Mouse (Mus musculus) neural tube, embryonic 13.5 days (tissue): ENCODE measurements at regions not wholly inside any gene's neighbourhood (a gene's known extent, or its start where the extent isn't known, plus 50 kb on each side); places are given as distances from the start of the nearest gene placed in this dataset.

Source experiments
- ATAC-seq: fragments of 200-750 bp; cut with Nextera tagmentation; 2 replicates; pipeline ENCODE4 v1.8.0; 2017; ENCODE audit warnings: low read depth, mild to moderate bottlenecking, moderate TSS enrichment, moderate library complexity
- H3K27ac ChIP-seq: fragments of 300-500 bp; sonication (generic); replicated peaks from 2 replicates; pipeline ENCODE4 v1.5.1; 2015; ENCODE audit warnings: moderate library complexity, mild to moderate bottlenecking, inconsistent platforms
- H3K27me3 ChIP-seq: fragments of 300-500 bp; sonication (generic); 2 replicates; pipeline ENCODE4 v1.6.1; 2015; ENCODE audit warnings: mild to moderate bottlenecking, inconsistent platforms
- H3K36me3 ChIP-seq: fragments of 300-500 bp; sonication (generic); 2 replicates; pipeline ENCODE4 v1.6.1; 2015; ENCODE audit warnings: mild to moderate bottlenecking, inconsistent platforms
- H3K4me1 ChIP-seq: fragments of 300-500 bp; sonication (generic); replicated peaks from 2 replicates; pipeline ENCODE4 v1.6.1; 2015; ENCODE audit warnings: inconsistent platforms
- H3K4me2 ChIP-seq: fragments of 300-500 bp; sonication (generic); 2 replicates; pipeline ENCODE4 v1.6.1; 2015; ENCODE audit warnings: inconsistent platforms, mild to moderate bottlenecking, moderate library complexity
- H3K4me3 ChIP-seq: fragments of 300-500 bp; sonication (generic); 2 replicates; pipeline ENCODE4 v1.5.1; 2015; ENCODE audit warnings: mild to moderate bottlenecking, inconsistent platforms
- H3K9ac ChIP-seq: fragments of 300-500 bp; sonication (generic); 2 replicates; pipeline ENCODE4 v1.6.1; 2015; ENCODE audit warnings: moderate library complexity, mild to moderate bottlenecking, inconsistent platforms
- H3K9me3 ChIP-seq: fragments of 300-500 bp; sonication (generic); 2 replicates; pipeline ENCODE4 v1.6.1; 2016; ENCODE audit warnings: inconsistent platforms
- WGBS: fragments of 180-500 bp; shearing (Covaris S2); methylation state at CpG from one replicate; pipeline ENCODE4 v1.1.7; 2015; 5-methylcytosine and 5-hydroxymethylcytosine counted together

GRCm38 (mm10) chr2:174936665-174937064 lies 73.4 kb upstream of the Gm14444 start:
- Histone ChIP-seq H3K36me3 (no peaks in the 10 kb centered on the region), H3K4me3 (no peak overlapping the region), H3K9me3 (no peaks in the 10 kb centered on the region), H3K27ac (no peak overlapping the region), H3K4me1 (no peaks in the 10 kb centered on the region), H3K4me2 (no peak overlapping the region), H3K27me3 (no peaks in the 10 kb centered on the region), H3K9ac (no peak overlapping the region)
- ATAC-seq: no peak
- WGBS: 37% methylated on average over 5 of the region's 5 CpGs

- H3K4me1 ChIP-seq: no peaks in the 10 kb centered on the region
- 85% methylated on average over 4 of the region's 4 CpGs for WGBS
- no peak for ATAC-seq
- H3K4me3 ChIP-seq: no peak overlapping the region
- no peak overlapping the region for H3K27ac ChIP-seq
- H3K4me2 ChIP-seq: no peak overlapping the region
- H3K9ac ChIP-seq: no peak overlapping the region
- no peaks in the 10 kb centered on the region for H3K9me3 ChIP-seq
- no peaks in the 10 kb centered on the region for H3K36me3 ChIP-seq
- no peaks in the 10 kb centered on the region for H3K27me3 ChIP-seq
These were observed 72.1 kb upstream of the Gm14444 start for GRCm38 (mm10) chr2:174937930-174938329.

- H3K9ac ChIP-seq: no peak overlapping the region
- no peak overlapping the region for H3K27ac ChIP-seq
- H3K4me3 ChIP-seq: no peak overlapping the region
- H3K36me3 ChIP-seq: no peaks in the 10 kb centered on the region
- H3K27me3 ChIP-seq: no peaks in the 10 kb centered on the region
- WGBS: 91% methylated on average over 4 of the region's 4 CpGs
- no peaks in the 10 kb centered on the region for H3K4me1 ChIP-seq
- H3K4me2 ChIP-seq: no peak overlapping the region
- H3K9me3 ChIP-seq: no peaks in the 10 kb centered on the region
- no peak for ATAC-seq
These were observed 67.8 kb upstream of the Gm14444 start for GRCm38 (mm10) chr2:174942221-174942620.

GRCm38 (mm10) chr2:174948106-174948505 lies 61.9 kb upstream of the Gm14444 start:
- WGBS: 91% methylated on average over 8 of the region's 8 CpGs
- no peak overlapping the region for H3K4me2 ChIP-seq
- no peak for ATAC-seq
- no peak overlapping the region for H3K9ac ChIP-seq
- no peaks in the 10 kb centered on the region for H3K27me3 ChIP-seq
- no peaks in the 10 kb centered on the region for H3K4me1 ChIP-seq
- no peaks in the 10 kb centered on the region for H3K36me3 ChIP-seq
- no peak overlapping the region for H3K27ac ChIP-seq
- no peak overlapping the region for H3K4me3 ChIP-seq
- H3K9me3 ChIP-seq: no peaks in the 10 kb centered on the region
